Mouse (Mus musculus) fat pad, adult 2 months (tissue): ENCODE results near the gene Tgm4.

ENCODE experiments used
- DNase-seq: peaks from one replicate; pipeline ENCODE4 v3.0.0-alpha.2; 2011; ENCODE audit warnings: low read depth, low spot score; ENCODE audit errors: extremely low read depth

The Tgm4 gene

DNA sequence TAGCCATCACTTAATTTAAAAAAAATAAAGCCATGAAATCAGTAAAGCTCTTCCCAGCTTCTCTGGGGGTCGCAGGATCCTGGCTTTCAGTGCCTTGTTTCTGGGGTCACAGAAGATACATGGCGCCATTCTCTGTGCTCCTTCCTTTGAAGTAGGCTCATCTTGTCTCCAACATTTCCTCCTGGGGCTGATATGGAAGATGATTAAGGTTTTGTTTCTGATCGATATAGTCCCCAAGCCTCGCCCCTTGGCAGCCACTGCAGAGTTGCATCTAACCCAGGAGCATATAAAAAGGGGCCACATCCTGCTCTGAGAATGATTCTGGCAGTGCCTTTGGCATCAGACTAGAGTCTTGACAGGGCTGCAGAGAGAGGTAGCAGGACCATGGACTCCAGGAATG lies at the start of gene Tgm4:
TSS of gene Tgm4 (plus strand) at position 301 of the 400 bp plus-strand sequence.
- no peak for DNase-seq

GRCm38 (mm10) chr9:122998406-122999192 lies 35.9 kb upstream of the Tgm4 start:
- DNase-seq = no peak

DNA sequence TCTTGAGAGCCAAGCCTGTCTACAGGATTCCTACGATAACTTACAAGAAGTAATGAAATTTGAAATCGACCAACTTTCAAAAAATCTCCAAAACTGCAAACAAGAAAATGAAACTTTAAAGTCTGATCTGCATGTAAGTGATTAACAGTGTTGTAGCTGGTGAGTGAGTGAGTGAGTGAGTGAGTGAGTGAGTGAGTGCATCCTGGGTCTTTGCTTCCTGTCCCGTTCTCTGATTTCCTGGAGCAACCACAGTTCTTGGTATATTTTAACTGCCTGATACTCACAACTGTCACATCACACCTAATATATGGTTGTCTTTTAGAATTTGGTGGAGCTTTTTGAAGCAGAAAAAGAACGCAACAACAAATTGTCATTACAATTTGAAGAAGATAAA lies 35.3 kb upstream of the Tgm4 start:
- no peak for DNase-seq

GRCm38 (mm10) chr9:123004718-123005117 lies 29.8 kb upstream of the Tgm4 start:
- DNase-seq = no peak

- no peak for DNase-seq
These were observed 28.5 kb upstream of the Tgm4 start for GRCm38 (mm10) chr9:123006071-123006470.

DNA sequence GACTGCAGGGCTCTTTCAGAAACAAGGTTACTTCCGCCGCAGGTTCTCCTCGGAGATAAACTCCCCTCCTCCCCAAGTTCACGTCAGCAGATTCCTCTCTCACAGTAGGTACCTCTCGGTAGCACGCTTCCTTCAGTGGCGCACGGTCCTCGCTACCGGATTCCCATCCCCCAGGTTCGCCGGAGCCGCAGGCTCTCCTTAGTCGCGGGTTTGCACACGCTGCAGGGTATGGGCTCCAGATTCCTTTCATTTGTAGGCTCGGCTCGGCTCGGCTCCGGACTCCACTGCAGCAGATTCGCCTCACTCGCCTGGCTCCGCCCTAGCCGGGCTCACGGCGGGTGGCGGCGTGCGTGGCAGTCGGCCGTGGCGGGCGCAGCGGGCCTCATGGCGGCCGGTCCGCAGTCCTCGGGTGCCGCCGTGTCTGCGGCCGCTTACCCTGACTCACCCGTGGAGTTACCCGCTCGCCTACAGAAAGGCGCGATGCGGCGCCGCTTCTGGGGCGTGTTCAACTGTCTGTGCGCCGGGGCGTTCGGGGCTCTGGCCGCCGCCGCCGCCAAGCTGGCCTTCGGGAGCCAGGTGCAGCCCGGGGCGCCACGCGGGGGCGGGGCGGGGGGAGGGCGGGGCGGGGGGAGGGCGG lies 13.4 kb upstream of the Tgm4 start, which contains the start of gene Tmem42:
TSS of gene Tmem42 (plus strand) at position 332 of the 637 bp plus-strand sequence.
- no peak for DNase-seq

DNA sequence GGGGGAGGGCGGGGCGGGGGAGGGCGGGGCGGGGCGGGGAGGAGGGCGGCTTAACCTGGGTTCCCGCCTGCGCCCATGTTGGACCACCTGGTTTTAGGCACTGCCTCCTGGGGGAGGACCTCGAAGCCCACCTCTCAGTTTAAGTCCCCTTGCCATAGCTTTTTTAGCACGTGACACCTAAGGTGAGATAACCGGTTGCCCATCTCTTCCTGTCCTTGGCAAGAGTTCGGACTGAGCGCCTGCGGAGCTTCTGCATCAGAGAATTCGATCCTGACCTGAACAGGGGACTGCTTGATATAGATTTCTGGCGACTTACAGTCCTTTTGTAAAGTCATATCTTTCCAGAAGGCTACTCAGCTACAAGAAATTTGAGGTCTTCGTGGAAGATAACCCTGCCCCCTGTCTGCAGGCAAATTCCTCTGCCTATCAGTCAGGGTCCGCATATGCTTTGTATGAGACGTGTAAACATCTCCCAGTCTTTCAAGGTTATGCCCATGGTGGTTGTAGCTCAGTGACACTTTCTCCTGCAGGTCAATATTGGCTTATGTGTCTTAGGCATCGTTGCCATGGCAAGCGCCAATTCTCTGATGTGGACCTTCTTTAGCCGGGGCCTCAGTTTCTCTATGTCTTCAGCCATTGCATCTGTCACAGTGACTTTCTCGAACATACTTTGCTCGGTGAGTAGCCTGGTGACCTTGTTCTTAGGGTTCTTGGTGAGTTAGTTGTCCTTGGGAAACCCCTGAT lies 12.7 kb upstream of the Tgm4 start:
- no peak for DNase-seq

DNA sequence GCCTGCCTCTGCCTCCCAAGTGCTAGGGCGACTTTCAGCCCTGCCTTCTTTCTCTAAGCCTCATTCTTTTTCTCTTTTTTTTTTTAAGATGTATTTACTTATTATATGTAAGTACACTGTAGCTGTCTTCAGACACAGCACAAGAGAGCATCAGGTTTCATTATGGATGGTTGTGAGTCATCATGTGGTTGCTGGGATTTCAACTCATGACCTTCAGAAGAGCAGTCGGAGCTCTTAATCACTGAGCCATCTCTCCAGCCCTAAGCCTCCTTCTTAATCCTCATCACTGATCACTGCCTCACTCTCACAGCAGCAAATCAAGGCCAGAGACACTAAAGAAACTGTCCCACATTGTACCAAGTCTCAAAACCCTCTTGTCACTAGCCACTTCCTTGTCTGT lies 10.3 kb upstream of the Tgm4 start:
- no peak for DNase-seq

- DNase-seq = no peak
These were observed 2.9 kb upstream of the Tgm4 start for GRCm38 (mm10) chr9:123031496-123032246.

- DNase-seq = no peak
These were observed 13.1 kb downstream of the Tgm4 start for GRCm38 (mm10) chr9:123047665-123048064.

GRCm38 (mm10) chr9:123058724-123059292 lies 24.3 kb downstream of the Tgm4 start:
- no peak for DNase-seq

DNA sequence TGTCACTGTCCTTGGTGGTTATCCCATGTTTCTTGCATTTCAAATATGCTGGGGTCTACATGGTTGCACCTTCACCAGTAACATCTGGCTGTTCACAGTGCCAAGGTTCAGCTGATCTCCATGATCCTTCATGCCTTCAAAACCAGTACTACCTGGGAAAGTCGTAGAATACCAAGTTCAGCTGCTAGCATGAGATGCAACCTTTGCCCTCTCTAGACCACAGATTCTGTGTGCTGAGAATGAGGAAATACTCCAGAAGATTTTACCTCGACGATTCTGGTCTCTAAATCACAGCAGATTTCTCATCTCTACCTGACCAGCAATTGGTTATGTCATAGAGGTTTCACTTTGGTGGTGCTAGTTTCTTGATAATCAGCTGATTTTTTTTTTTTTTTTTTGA lies 25.6 kb downstream of the Tgm4 start:
- no peak for DNase-seq

- no peak for DNase-seq
These were observed 44.6 kb downstream of the Tgm4 start for GRCm38 (mm10) chr9:123079149-123079548.

GRCm38 (mm10) chr9:123080355-123080754 lies 45.8 kb downstream of the Tgm4 start:
- no peak for DNase-seq

DNA sequence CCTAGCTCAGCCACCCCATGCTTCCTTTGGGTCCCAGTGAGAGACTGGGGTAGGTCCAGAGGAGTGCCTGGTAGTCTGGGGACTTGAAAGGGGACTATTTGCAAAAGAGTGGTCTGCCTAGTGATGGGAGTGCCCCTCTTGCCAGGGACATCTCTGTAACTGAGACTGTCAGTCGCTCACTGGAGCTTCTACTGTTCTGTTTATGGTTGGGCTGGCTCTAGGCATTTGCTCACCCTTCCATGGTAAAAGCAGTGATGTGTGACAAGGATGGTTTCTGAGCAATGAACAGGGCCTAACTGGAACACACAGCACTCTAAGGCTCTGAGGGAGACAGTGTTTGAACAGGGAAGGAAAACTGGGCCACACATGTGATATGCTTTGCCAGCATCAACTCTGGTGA lies 46.3 kb downstream of the Tgm4 start:
- no peak for DNase-seq

GRCm38 (mm10) chr9:123085373-123085772 lies 50.8 kb downstream of the Tgm4 start:
- DNase-seq = peak; percentile 26

- DNase-seq = no peak
These were observed 53.0 kb downstream of the Tgm4 start for GRCm38 (mm10) chr9:123087558-123087957.

DNA sequence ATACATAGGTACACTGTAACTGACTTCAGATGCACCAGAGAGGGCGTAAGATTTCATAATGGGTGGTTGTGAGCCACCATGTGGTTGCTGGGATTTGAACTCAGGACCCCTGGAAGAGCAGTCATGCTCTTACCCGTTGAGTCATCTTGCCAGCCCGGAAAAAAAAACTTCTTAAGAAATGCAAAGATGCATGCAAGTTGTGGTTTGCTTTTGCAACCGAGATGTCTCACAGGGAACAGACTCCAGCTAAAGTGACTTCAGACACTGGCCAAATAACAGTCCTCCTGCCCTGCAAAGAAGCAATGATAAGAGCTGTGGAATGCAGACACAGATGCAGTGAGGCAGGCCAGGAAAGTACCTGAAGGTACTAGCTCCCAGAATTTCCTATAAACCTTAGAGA lies 56.3 kb downstream of the Tgm4 start:
- no peak for DNase-seq

DNA sequence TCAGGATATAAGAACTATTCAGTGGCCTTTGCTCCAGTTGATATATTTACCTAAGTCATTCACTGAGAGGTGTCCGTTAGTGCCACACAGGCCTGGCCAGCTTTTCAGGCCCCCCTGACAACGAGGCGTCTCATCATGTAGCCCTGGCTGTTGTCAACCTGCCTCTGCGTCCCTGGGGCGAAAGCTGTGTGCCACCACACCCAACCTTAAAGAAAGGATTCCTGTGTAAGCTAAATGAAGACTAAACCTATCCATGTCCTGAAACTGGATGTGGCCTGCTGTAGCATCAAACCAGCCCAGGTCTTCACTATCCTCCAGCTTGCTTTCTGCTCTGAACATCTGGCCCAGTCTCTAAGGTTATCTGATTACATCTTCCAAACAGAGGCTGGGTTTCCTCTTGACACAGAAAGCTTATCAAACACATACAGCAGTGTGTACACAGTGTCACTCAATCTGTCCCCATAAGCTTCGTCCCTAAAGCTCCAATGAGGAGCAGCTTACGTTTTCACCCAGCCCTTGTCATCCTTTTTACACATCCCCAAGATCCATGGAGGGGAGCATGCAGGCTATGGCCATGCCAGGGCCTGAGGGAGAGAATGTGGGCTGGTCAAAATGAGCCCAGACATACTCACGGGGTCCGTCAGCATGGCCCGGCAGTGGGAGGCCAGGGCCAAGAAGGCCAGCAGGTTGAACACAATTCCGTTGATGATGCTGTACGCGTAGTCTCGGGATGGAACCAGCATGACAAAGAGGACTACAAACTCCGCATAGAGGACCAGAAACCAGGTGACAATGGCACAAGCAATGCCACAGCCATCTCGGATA lies 65.3 kb downstream of the Tgm4 start:
- no peak for DNase-seq

GRCm38 (mm10) chr9:123103425-123103824 lies 68.9 kb downstream of the Tgm4 start:
- DNase-seq = no peak
